Mouse (Mus musculus) heart, embryonic 14.5 days (tissue): ENCODE data around the gene Gpr68. TPM values are rescaled to one million over a fixed set of nuclear protein-coding genes. Genes with fewer than 3 reads are reported as not detected.

Experiments
- ATAC-seq: fragments of 200-750 bp; cut with Nextera tagmentation; 2 replicates; pipeline ENCODE4 v1.8.0; 2017; ENCODE audit warnings: low read depth, moderate TSS enrichment; ENCODE audit not compliant: insufficient number of reproducible peaks, insufficient read depth, low FRiP score
- H3K27ac ChIP-seq, 2 experiments: fragments of 200-500 bp in 1 of 2; fragments of 300-500 bp in 1 of 2; sonication (generic) in 1 of 2; replicated peaks in 1 of 2; 2 replicates each; pipeline ENCODE4 v1.5.1; 2012 to 2014; ENCODE audit warnings: low read depth in 2 of 2, low read length in 2 of 2, control low read depth in 1 of 2, mild to moderate bottlenecking in 1 of 2, mixed read lengths in 1 of 2; ENCODE audit not compliant: control insufficient read depth in 1 of 2, insufficient read depth in 1 of 2
- H3K27me3 ChIP-seq: fragments of 300-500 bp; sonication (generic); 2 replicates; pipeline ENCODE4 v1.6.1; 2014; ENCODE audit warnings: mild to moderate bottlenecking, low read length, control low read depth; ENCODE audit not compliant: control insufficient read depth, insufficient read depth
- H3K36me3 ChIP-seq: fragments of 300-500 bp; sonication (generic); 2 replicates; pipeline ENCODE4 v1.6.1; 2014; ENCODE audit warnings: mild to moderate bottlenecking, control low read depth, low read length, mixed read lengths; ENCODE audit not compliant: control insufficient read depth, insufficient read depth
- H3K4me1 ChIP-seq, 2 experiments: fragments of 200-500 bp in 1 of 2; fragments of 300-500 bp in 1 of 2; sonication (generic) in 1 of 2; 2 replicates each; pipeline ENCODE4 v1.6.1; 2012 to 2014; ENCODE audit warnings: low read length in 2 of 2, control low read depth in 1 of 2, mixed read lengths in 1 of 2; ENCODE audit not compliant: control insufficient read depth in 2 of 2, insufficient read depth in 2 of 2
- H3K4me2 ChIP-seq: fragments of 300-500 bp; sonication (generic); 2 replicates; pipeline ENCODE4 v1.6.1; 2014; ENCODE audit warnings: mild to moderate bottlenecking, low read length
- H3K4me3 ChIP-seq, 2 experiments: fragments of 200-500 bp in 1 of 2; fragments of 300-500 bp in 1 of 2; sonication (generic) in 1 of 2; 2 replicates each; pipeline ENCODE4 v1.5.1; 2012 to 2014; ENCODE audit warnings: low read length in 2 of 2, mild to moderate bottlenecking in 2 of 2, control low read depth in 1 of 2, low read depth in 1 of 2, moderate library complexity in 1 of 2; ENCODE audit not compliant: control insufficient read depth in 1 of 2, insufficient read depth in 1 of 2
- H3K9ac ChIP-seq: fragments of 300-500 bp; sonication (generic); 2 replicates; pipeline ENCODE4 v1.6.1; 2014; ENCODE audit warnings: mild to moderate bottlenecking, low read length
- H3K9me3 ChIP-seq: fragments of 300-500 bp; sonication (generic); 2 replicates; pipeline ENCODE4 v1.6.1; 2016; ENCODE audit warnings: low read length, control low read depth; ENCODE audit not compliant: control insufficient read depth
- WGBS: fragments of 180-500 bp; shearing (Covaris S2); extraction: QIAGEN DNeasy Blood & Tissue Kit; methylation state at CpG from one replicate; pipeline ENCODE4 v1.1.7; 2014; 5-methylcytosine and 5-hydroxymethylcytosine counted together
- polyA plus RNA-seq: library from polyadenylated mRNA; unstranded; fragments of >200 nt; fragmentation: Nextera tagmentation; extraction: Ambion mirVana; gene quantifications from 2 replicates; pipeline ENCODE4 v1.2.1, GENCODE M21; 2014

Gpr68 gene
- polyA plus RNA-seq, 1 experiment from 2014 or later = 4.6 TPM

- no peak overlapping the region for H3K4me3 ChIP-seq
Observed at GRCm38 (mm10) chr12:100910731-100911130, 2.7 kb upstream of the Gpr68 start.

GRCm38 (mm10) chr12:100909765-100910164, 1.8 kb upstream of the Gpr68 start:
- H3K27me3 ChIP-seq = peaks cover 28% of the 10 kb centered on the region
- H3K4me1 ChIP-seq = peaks cover 0 to 6% of the 10 kb centered on the region in 2 experiments; a peak in 2 of 4 replicates
- ATAC-seq = no peak
- no peak overlapping the region for H3K4me3 ChIP-seq
- H3K9me3 ChIP-seq = no peaks in the 10 kb centered on the region
- whole genome bisulfite sequencing = 73% methylated on average over 6 of the region's 6 CpGs
- no peak overlapping the region for H3K4me2 ChIP-seq
- H3K9ac ChIP-seq = no peak overlapping the region
- H3K36me3 ChIP-seq = 0 out of 2 replicates have a peak, but pooled peaks cover 5% of the 10 kb centered on the region
- no peak overlapping the region for H3K27ac ChIP-seq

More at GRCm38 (mm10) chr12:100910731-100911130, 2.7 kb upstream of the Gpr68 start:
- Histone ChIP-seq H3K36me3 (0 out of 2 replicates have a peak, but pooled peaks cover 5% of the 10 kb centered on the region), H3K27ac (no peak overlapping the region), H3K27me3 (peaks cover 28% of the 10 kb centered on the region), H3K4me2 (no peak overlapping the region), H3K9me3 (no peaks in the 10 kb centered on the region), H3K9ac (no peak overlapping the region), H3K4me1 (peaks cover 0 to 6% of the 10 kb centered on the region in 2 experiments; a peak in 2 of 4 replicates)
- no peak for ATAC-seq
- WGBS = 86% methylated on average over 12 of the region's 12 CpGs

GRCm38 (mm10) chr12:100908298-100909034, 468 bp upstream of the Gpr68 start:
- Histone ChIP-seq H3K9ac (peak overlapping the region; percentile 78), H3K27ac (peak overlapping the region in 1 of 2 experiments; percentile 41; a peak in 1 of 4 replicates), H3K4me2 (peak overlapping the region; percentile 84), H3K4me3 (peak overlapping the region; percentile 54 to 58), H3K36me3 (0 out of 2 replicates have a peak, but pooled peaks cover 4% of the 10 kb centered on the region), H3K27me3 (peaks cover 28% of the 10 kb centered on the region), H3K9me3 (no peaks in the 10 kb centered on the region), H3K4me1 (peaks cover 0 to 6% of the 10 kb centered on the region in 2 experiments; a peak in 2 of 4 replicates)
- WGBS = 29% methylated on average over 9 of the region's 10 CpGs
- peak; percentile 10; the same call in 1 of the 2 replicates for ATAC-seq

GRCm38 (mm10) chr12:100906861-100907260, 1.1 kb downstream of the Gpr68 start:
- H3K27ac ChIP-seq = no peak overlapping the region
- WGBS = 76% methylated on average over 5 of the region's 5 CpGs
- H3K4me2 ChIP-seq = peak overlapping the region; percentile 84
- ATAC-seq = no peak
- peak overlapping the region; percentile 78; the same call in 1 of the 2 replicates for H3K9ac ChIP-seq
- H3K27me3 ChIP-seq = peaks cover 28% of the 10 kb centered on the region
- H3K4me3 ChIP-seq = no peak overlapping the region
- no peaks in the 10 kb centered on the region for H3K36me3 ChIP-seq
- H3K4me1 ChIP-seq = peaks cover 0 to 6% of the 10 kb centered on the region in 2 experiments; a peak in 2 of 4 replicates
- no peaks in the 10 kb centered on the region for H3K9me3 ChIP-seq

GRCm38 (mm10) chr12:100903761-100904160, 4.2 kb downstream of the Gpr68 start:
- no peak overlapping the region for H3K27ac ChIP-seq
- no peaks in the 10 kb centered on the region for H3K9me3 ChIP-seq
- no peak for ATAC-seq
- H3K9ac ChIP-seq = no peak overlapping the region
- H3K4me1 ChIP-seq = peaks cover 0 to 17% of the 10 kb centered on the region in 2 experiments; a peak in 3 of 4 replicates
- no peak overlapping the region for H3K4me3 ChIP-seq
- no peak overlapping the region for H3K4me2 ChIP-seq
- H3K27me3 ChIP-seq = peaks cover 44% of the 10 kb centered on the region
- 85% methylated on average over 9 of the region's 9 CpGs for WGBS
- H3K36me3 ChIP-seq = no peaks in the 10 kb centered on the region

- no peaks in the 10 kb centered on the region for H3K9me3 ChIP-seq
- no peak overlapping the region for H3K27ac ChIP-seq
- WGBS = 65% methylated on average over 6 of the region's 6 CpGs
Observed at GRCm38 (mm10) chr12:100901386-100901785, 6.6 kb downstream of the Gpr68 start.

GRCm38 (mm10) chr12:100900901-100901300, 7.1 kb downstream of the Gpr68 start:
- Histone ChIP-seq H3K27ac (no peak overlapping the region), H3K36me3 (no peaks in the 10 kb centered on the region), H3K4me1 (peaks cover 2 to 15% of the 10 kb centered on the region in 2 experiments; a peak in 3 of 4 replicates), H3K4me3 (no peak overlapping the region), H3K4me2 (no peak overlapping the region), H3K9me3 (no peaks in the 10 kb centered on the region), H3K27me3 (peaks cover 50% of the 10 kb centered on the region), H3K9ac (no peak overlapping the region)
- no peak for ATAC-seq
- 72% methylated on average over 6 of the region's 6 CpGs for WGBS

More at GRCm38 (mm10) chr12:100901386-100901785, 6.6 kb downstream of the Gpr68 start:
- H3K36me3 ChIP-seq = no peaks in the 10 kb centered on the region
- H3K4me1 ChIP-seq = peaks cover 2 to 15% of the 10 kb centered on the region in 2 experiments; a peak in 3 of 4 replicates
- H3K4me3 ChIP-seq = no peak overlapping the region
- ATAC-seq = no peak
- peaks cover 48% of the 10 kb centered on the region for H3K27me3 ChIP-seq
- no peak overlapping the region for H3K4me2 ChIP-seq
- H3K9ac ChIP-seq = no peak overlapping the region
